Mouse (Mus musculus): ENCODE data around the gene Eri3.

The Eri3 gene

GRCm38 (mm10) chr4:117550140-117550851, at the start of gene Eri3:
Eri3 (plus strand) TSS chr4:117550365.
- DNase-seq (ENCODE audit: low read depth): peak; percentile 97

GRCm38 (mm10) chr4:117518246-117518645, 31.9 kb upstream of the Eri3 start:
- DNase-seq (ENCODE audit: low read depth): no peak

- DNase-seq (ENCODE audit: low read depth): no peak
Observed at GRCm38 (mm10) chr4:117521350-117521749, 28.8 kb upstream of the Eri3 start.

GRCm38 (mm10) chr4:117525990-117526389, 24.2 kb upstream of the Eri3 start:
- DNase-seq (ENCODE audit: low read depth): peak; percentile 37

- DNase-seq (ENCODE audit: low read depth): no peak
Observed at GRCm38 (mm10) chr4:117527116-117527899, 22.9 kb upstream of the Eri3 start.

GRCm38 (mm10) chr4:117527952-117528351, 22.2 kb upstream of the Eri3 start:
- DNase-seq (ENCODE audit: low read depth): peak; percentile 49

- no peak for DNase-seq (ENCODE audit: low read depth)
Observed at GRCm38 (mm10) chr4:117529843-117530242, 20.3 kb upstream of the Eri3 start.

- DNase-seq (ENCODE audit: low read depth): no peak
Observed at GRCm38 (mm10) chr4:117535496-117536200, 14.5 kb upstream of the Eri3 start.

GRCm38 (mm10) chr4:117537002-117537401, 13.2 kb upstream of the Eri3 start:
- no peak for DNase-seq (ENCODE audit: low read depth)

- DNase-seq (ENCODE audit: low read depth): no peak
Observed at GRCm38 (mm10) chr4:117539329-117539980, 10.7 kb upstream of the Eri3 start.

GRCm38 (mm10) chr4:117540571-117540970, 9.6 kb upstream of the Eri3 start:
- no peak for DNase-seq (ENCODE audit: low read depth)

GRCm38 (mm10) chr4:117545448-117545847, 4.7 kb upstream of the Eri3 start:
- no peak for DNase-seq (ENCODE audit: low read depth)

GRCm38 (mm10) chr4:117546616-117547015, 3.5 kb upstream of the Eri3 start:
- DNase-seq (ENCODE audit: low read depth): no peak

- no peak for DNase-seq (ENCODE audit: low read depth)
Observed at GRCm38 (mm10) chr4:117549576-117549975, 589 bp upstream of the Eri3 start.

- DNase-seq (ENCODE audit: low read depth): no peak
Observed at GRCm38 (mm10) chr4:117551144-117552000, 1.2 kb downstream of the Eri3 start.

- no peak for DNase-seq (ENCODE audit: low read depth)
Observed at GRCm38 (mm10) chr4:117555495-117555894, 5.3 kb downstream of the Eri3 start.

- DNase-seq (ENCODE audit: low read depth): no peak
Observed at GRCm38 (mm10) chr4:117556372-117556771, 6.2 kb downstream of the Eri3 start.

- no peak for DNase-seq (ENCODE audit: low read depth)
Observed at GRCm38 (mm10) chr4:117557068-117557645, 7.0 kb downstream of the Eri3 start.

GRCm38 (mm10) chr4:117563967-117564366, 13.8 kb downstream of the Eri3 start:
- DNase-seq (ENCODE audit: low read depth): peak; percentile 34

GRCm38 (mm10) chr4:117568846-117569245, 18.7 kb downstream of the Eri3 start:
- no peak for DNase-seq (ENCODE audit: low read depth)

GRCm38 (mm10) chr4:117570964-117571363, 20.8 kb downstream of the Eri3 start:
- DNase-seq (ENCODE audit: low read depth): no peak

All from c-Kit-positive CD71-positive TER-119-negative erythroid progenitor cells, embryonic 14.5 days (primary cell).